8 mouse cellular contexts compared by ENCODE assay signal in the genomic region with DNA sequence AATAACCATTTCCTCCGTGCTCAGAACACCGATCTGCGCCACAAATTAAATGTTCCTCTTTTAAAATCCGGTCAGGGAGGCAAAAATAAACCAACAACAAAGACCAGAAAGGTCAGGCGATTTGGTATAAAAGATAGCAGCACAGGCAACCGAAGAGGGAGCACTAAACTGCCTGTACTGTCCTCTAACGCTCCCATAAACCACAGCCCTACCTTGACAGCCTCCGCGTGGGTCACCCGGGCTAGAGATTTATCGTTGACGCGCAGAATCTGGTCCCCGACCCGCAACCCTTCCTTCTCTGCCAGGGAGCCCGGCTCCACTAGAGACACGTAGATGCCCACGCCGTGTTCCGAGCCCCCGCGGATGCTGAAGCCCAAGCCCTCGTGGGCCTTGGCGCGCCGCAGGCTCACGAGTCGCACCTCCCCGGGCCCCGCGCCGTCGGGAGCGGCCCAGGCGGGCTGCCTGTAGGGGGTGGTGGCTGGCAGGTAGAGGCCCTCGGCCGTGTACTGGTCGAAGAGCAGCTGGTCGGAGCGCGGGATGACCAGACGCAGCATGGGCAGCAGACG. TPM values are rescaled to one million over a fixed set of nuclear protein-coding genes. Genes with fewer than 3 reads are reported as not detected.
DNase-seq lines count a peak whose midpoint lies in the region; ATAC-seq and TF ChIP-seq lines count a peak whose summit lies in the region.

No protein-coding gene starts in this region.

- H3K4me2 ChIP-seq in hindbrain, embryonic 11.5 days (replicated peaks; ENCODE audit: low read depth, low read length) = peak overlapping the region; percentile 90
- H3K4me2 ChIP-seq in midbrain, embryonic 14.5 days (ENCODE audit: low read length) = peak overlapping the region; percentile 88

- WGBS in hindbrain, embryonic 11.5 days = 4% methylated on average over 43 of the region's 43 CpGs
- WGBS in midbrain, embryonic 14.5 days = 3% methylated on average over 43 of the region's 43 CpGs

- H3K9ac ChIP-seq in hindbrain, embryonic 11.5 days (ENCODE audit: low read depth, low read length) = peak overlapping the region; percentile 69
- peak overlapping the region; percentile 64 for H3K9ac ChIP-seq in midbrain, embryonic 14.5 days (replicated peaks; ENCODE audit: low read length)

- no peak for TF ChIP-seq CTCF in left cerebral cortex, adult 2 months (IDR thresholded peaks at IDR 0.05)

- H3K9me3 ChIP-seq in hindbrain, embryonic 11.5 days (ENCODE audit: control insufficient read depth, low read length) = no peaks in the 10 kb centered on the region
- H3K9me3 ChIP-seq in midbrain, embryonic 14.5 days (ENCODE audit: control insufficient read depth, low read length) = no peaks in the 10 kb centered on the region

- no peak for DNase-seq in left cerebral cortex, adult 2 months (ENCODE audit: extremely low spot score in 1 of 2, low spot score in 2 of 2)
- DNase-seq in left cerebral cortex, adult 8-10 months (ENCODE audit: low spot score in 2 of 2) = no peak
- DNase-seq in hindbrain, embryonic 11.5 days (ENCODE audit: low spot score) = no peak
- DNase-seq in midbrain, embryonic 14.5 days = peak; percentile 44
- DNase-seq in adrenal gland, adult 8-10 months = no peak
- DNase-seq in cerebellum, adult 11-12 months = no peak
- no peak for DNase-seq in frontal cortex, postnatal 36 days (ENCODE audit: low spot score in 2 of 2)

- peak overlapping the region; percentile 10 for H3K27ac ChIP-seq in left cerebral cortex, adult 2 months
- H3K27ac ChIP-seq in brown adipose tissue, adult 24 weeks (replicated peaks; ENCODE audit: low read depth, low read length) = no peak overlapping the region
- H3K27ac ChIP-seq in hindbrain, embryonic 11.5 days (ENCODE audit: low read depth, low read length) = no peak overlapping the region
- H3K27ac ChIP-seq in midbrain, embryonic 14.5 days (replicated peaks; ENCODE audit: low read depth, low read length) = no peak overlapping the region

- ATAC-seq in hindbrain, embryonic 11.5 days (ENCODE audit: low FRiP score) = peak; percentile 34
- ATAC-seq in midbrain, embryonic 14.5 days (ENCODE audit: low FRiP score, low TSS enrichment) = no peak

- intact Hi-C loops in left cerebral cortex, adult 2 months (cut with DNase I) = loop anchor here (5.0 kb wide), 1 partner anchor 53 kb away; no protein-coding TSS in a partner anchor

- peak overlapping the region; percentile 59 for H3K4me3 ChIP-seq in left cerebral cortex, adult 2 months
- peak overlapping the region; percentile 17 for H3K4me3 ChIP-seq in brown adipose tissue, adult 24 weeks (ENCODE audit: insufficient read depth, low read depth, low read length)
- H3K4me3 ChIP-seq in hindbrain, embryonic 11.5 days (ENCODE audit: low read depth, low read length) = peak overlapping the region; percentile 73
- peak overlapping the region; percentile 68 for H3K4me3 ChIP-seq in midbrain, embryonic 14.5 days (replicated peaks; ENCODE audit: low read depth, low read length)

- no peaks in the 10 kb centered on the region for H3K36me3 ChIP-seq in hindbrain, embryonic 11.5 days (ENCODE audit: control insufficient read depth, insufficient read depth, low read length)
- no peaks in the 10 kb centered on the region for H3K36me3 ChIP-seq in midbrain, embryonic 14.5 days (ENCODE audit: control insufficient read depth, insufficient read depth, low read length)

- H3K27me3 ChIP-seq in hindbrain, embryonic 11.5 days (ENCODE audit: control insufficient read depth, insufficient read depth, low read length) = 0 out of 2 replicates have a peak, but pooled peaks cover 3% of the 10 kb centered on the region
- H3K27me3 ChIP-seq in midbrain, embryonic 14.5 days (ENCODE audit: control insufficient read depth, insufficient read depth, low read length) = no peaks in the 10 kb centered on the region

- no peaks in the 10 kb centered on the region; the same call in 1 of the 2 replicates for H3K4me1 ChIP-seq in brown adipose tissue, adult 24 weeks (ENCODE audit: control insufficient read depth, insufficient read depth, insufficient read length, low read length)
- peaks cover 2% of the 10 kb centered on the region; the same call in 1 of the 2 replicates for H3K4me1 ChIP-seq in hindbrain, embryonic 11.5 days (replicated peaks; ENCODE audit: control insufficient read depth, insufficient read depth, low read length)
- H3K4me1 ChIP-seq in midbrain, embryonic 14.5 days (ENCODE audit: control insufficient read depth, insufficient read depth, low read length) = peaks cover 38% of the 10 kb centered on the region

RNA-seq across cellular contexts. Expression of gene Whrn, which starts 1.3 kb away (rescaled TPM):
- total RNA-seq in left cerebral cortex, adult 2 months (2021) = 10 to 100 TPM; 45.1 to 53.7 TPM
- 10 to 100 TPM; 35.8 to 45.1 (median 41.0) TPM for total RNA-seq in left cerebral cortex, adult 8-10 months (2022)
- 2.4 and 2.9 TPM in 2 replicates for polyA plus RNA-seq in brown adipose tissue, adult 24 weeks (2012; ENCODE audit: insufficient read depth, insufficient read length, missing spikeins)
- polyA plus RNA-seq in hindbrain, embryonic 11.5 days (2014; fragmentation: Nextera tagmentation; extraction: Ambion mirVana) = 5.9 and 6.6 TPM in 2 replicates
- polyA plus RNA-seq in midbrain, embryonic 14.5 days (2014; fragmentation: Nextera tagmentation; extraction: Ambion mirVana) = 7.8 and 8.0 TPM in 2 replicates
- 10 to 100 TPM; 56.7 to 95.9 (median 78.5) TPM for total RNA-seq in adrenal gland, adult 8-10 months (2022)

RNA-seq across cellular contexts. Expression of gene Atp6v1g1, which starts 50.1 kb away (rescaled TPM):
- total RNA-seq in left cerebral cortex, adult 2 months (2021) = 100 to 1,000 TPM; 142 to 143 TPM
- total RNA-seq in left cerebral cortex, adult 8-10 months (2022) = 100 to 1,000 TPM; 131 to 157 (median 144) TPM
- polyA plus RNA-seq in brown adipose tissue, adult 24 weeks (2012; ENCODE audit: insufficient read depth, insufficient read length, missing spikeins) = 179 and 197 TPM in 2 replicates
- 424 and 428 TPM in 2 replicates for polyA plus RNA-seq in hindbrain, embryonic 11.5 days (2014; fragmentation: Nextera tagmentation; extraction: Ambion mirVana)
- polyA plus RNA-seq in midbrain, embryonic 14.5 days (2014; fragmentation: Nextera tagmentation; extraction: Ambion mirVana) = 451 and 485 TPM in 2 replicates
- total RNA-seq in adrenal gland, adult 8-10 months (2022) = 100 to 1,000 TPM; 191 to 202 (median 194) TPM

Comparison
In these comparisons a context has a peak if more than half of its experiments do, and no peak if none do; other contexts are left out.
1. H3K4me3 ChIP-seq: peak in every context shown above with its lines; median percentile 73 in hindbrain, embryonic 11.5 days; 68 in midbrain, embryonic 14.5 days; 59 in left cerebral cortex, adult 2 months; 17 in brown adipose tissue, adult 24 weeks.